Mouse (Mus musculus): ENCODE data around the gene Pald1. TPM values are rescaled to one million over a fixed set of nuclear protein-coding genes. Genes with fewer than 3 reads are reported as not detected.

Gene Pald1
- polyA plus RNA-seq, 1 experiment = 28.6 TPM

GRCm38 (mm10) chr10:61343950-61344349 lies 39.4 kb downstream of the Pald1 start:
- peak; percentile 33 for DNase-seq (ENCODE audit: low read depth)
- TF ChIP-seq CTCF (IDR thresholded peaks at IDR 0.05; ENCODE audit: borderline replicate concordance, extremely low read depth, insufficient read depth, insufficient read length) (peak; percentile 76), POLR2A (IDR thresholded peaks at IDR 0.05; ENCODE audit: borderline replicate concordance, extremely low read depth, insufficient read depth, insufficient read length, poor library complexity, severe bottlenecking) (no peak)

DNA sequence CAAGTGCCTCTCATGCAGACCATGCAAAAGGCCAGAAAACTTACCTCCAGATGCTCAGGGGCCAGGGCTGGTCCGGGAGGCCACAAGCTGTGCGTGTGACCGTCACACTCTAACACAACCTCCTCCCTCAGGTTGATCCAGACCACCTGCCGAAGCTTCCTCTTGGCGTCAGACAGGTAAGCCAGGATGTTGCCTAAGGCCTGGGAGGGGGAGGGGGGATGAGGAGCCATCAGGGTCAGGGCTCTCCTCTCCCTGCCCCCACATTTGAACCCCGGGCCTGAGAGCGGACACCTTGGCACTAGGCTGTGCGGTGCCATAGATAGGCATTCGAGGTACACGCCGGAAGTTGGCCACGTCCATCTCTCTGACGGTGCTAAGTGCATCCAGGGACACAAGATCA lies 40.6 kb downstream of the Pald1 start:
- TF ChIP-seq CTCF (IDR thresholded peaks at IDR 0.05; ENCODE audit: borderline replicate concordance, extremely low read depth, insufficient read depth, insufficient read length) (no peak), POLR2A (IDR thresholded peaks at IDR 0.05; ENCODE audit: borderline replicate concordance, extremely low read depth, insufficient read depth, insufficient read length, poor library complexity, severe bottlenecking) (no peak)
- no peak for DNase-seq (ENCODE audit: low read depth)

- no peak for TF ChIP-seq POLR2A (IDR thresholded peaks at IDR 0.05; ENCODE audit: borderline replicate concordance, extremely low read depth, insufficient read depth, insufficient read length, poor library complexity, severe bottlenecking)
- peak; percentile 96 for TF ChIP-seq CTCF (IDR thresholded peaks at IDR 0.05; ENCODE audit: borderline replicate concordance, extremely low read depth, insufficient read depth, insufficient read length)
- DNase-seq (ENCODE audit: low read depth) = peak; percentile 80
These were observed 41.8 kb downstream of the Pald1 start for GRCm38 (mm10) chr10:61341557-61341956.

- TF ChIP-seq CTCF (IDR thresholded peaks at IDR 0.05; ENCODE audit: borderline replicate concordance, extremely low read depth, insufficient read depth, insufficient read length) (no peak), POLR2A (IDR thresholded peaks at IDR 0.05; ENCODE audit: borderline replicate concordance, extremely low read depth, insufficient read depth, insufficient read length, poor library complexity, severe bottlenecking) (no peak)
- DNase-seq (ENCODE audit: low read depth) = no peak
These were observed 42.3 kb downstream of the Pald1 start for GRCm38 (mm10) chr10:61341045-61341444.

- TF ChIP-seq POLR2A (IDR thresholded peaks at IDR 0.05; ENCODE audit: borderline replicate concordance, extremely low read depth, insufficient read depth, insufficient read length, poor library complexity, severe bottlenecking) = no peak
- TF ChIP-seq CTCF (IDR thresholded peaks at IDR 0.05; ENCODE audit: borderline replicate concordance, extremely low read depth, insufficient read depth, insufficient read length) = no peak
- DNase-seq (ENCODE audit: low read depth) = no peak
These were observed 43.1 kb downstream of the Pald1 start for GRCm38 (mm10) chr10:61340247-61340646.

- DNase-seq (ENCODE audit: low read depth) = no peak
- no peak for TF ChIP-seq CTCF (IDR thresholded peaks at IDR 0.05; ENCODE audit: borderline replicate concordance, extremely low read depth, insufficient read depth, insufficient read length)
- TF ChIP-seq POLR2A (IDR thresholded peaks at IDR 0.05; ENCODE audit: borderline replicate concordance, extremely low read depth, insufficient read depth, insufficient read length, poor library complexity, severe bottlenecking) = no peak
These were observed 44.1 kb downstream of the Pald1 start for GRCm38 (mm10) chr10:61339216-61339615.

DNA sequence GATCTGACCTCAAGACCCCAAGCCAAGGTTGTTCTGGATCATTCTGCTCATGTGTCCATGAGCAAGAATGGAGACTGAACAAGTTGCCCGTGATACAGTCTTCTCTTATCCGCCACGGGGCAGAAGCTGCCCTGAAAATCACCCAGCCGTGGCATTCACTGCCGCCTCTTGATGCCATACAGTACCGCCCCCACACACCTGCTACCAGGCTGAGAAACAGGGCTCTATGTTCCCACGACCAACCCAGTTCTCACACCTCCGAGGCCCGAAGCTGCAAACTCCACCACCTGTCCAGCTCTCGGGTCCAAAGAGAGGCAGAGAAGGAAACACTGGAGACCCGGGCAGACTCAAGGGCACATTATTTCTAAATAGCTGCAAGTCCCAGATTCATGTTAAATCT lies 45.7 kb downstream of the Pald1 start:
- no peak for DNase-seq (ENCODE audit: low read depth)
- no peak for TF ChIP-seq POLR2A (IDR thresholded peaks at IDR 0.05; ENCODE audit: borderline replicate concordance, extremely low read depth, insufficient read depth, insufficient read length, poor library complexity, severe bottlenecking)
- no peak for TF ChIP-seq CTCF (IDR thresholded peaks at IDR 0.05; ENCODE audit: borderline replicate concordance, extremely low read depth, insufficient read depth, insufficient read length)

DNA sequence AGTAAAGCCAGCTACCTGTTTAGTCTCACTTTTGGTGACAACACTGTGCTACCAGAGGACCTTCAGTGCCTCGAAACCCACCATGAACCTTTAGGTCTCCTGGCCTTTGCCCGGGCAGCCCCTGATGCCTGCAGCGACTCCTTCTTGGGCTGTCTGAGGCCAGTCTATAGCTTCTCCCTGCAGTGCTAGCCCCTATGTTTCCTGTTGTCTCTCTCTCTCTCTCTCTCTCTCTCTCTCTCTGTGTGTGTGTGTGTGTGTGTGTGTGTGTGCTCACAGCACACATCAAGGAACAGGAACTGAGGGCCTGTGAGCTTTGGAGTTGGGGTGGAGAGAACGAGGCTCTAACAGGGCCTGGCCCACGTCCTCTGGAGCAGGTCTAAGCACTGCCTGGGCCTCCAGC lies 46.7 kb downstream of the Pald1 start:
- DNase-seq (ENCODE audit: low read depth) = no peak
- no peak for TF ChIP-seq POLR2A (IDR thresholded peaks at IDR 0.05; ENCODE audit: borderline replicate concordance, extremely low read depth, insufficient read depth, insufficient read length, poor library complexity, severe bottlenecking)
- TF ChIP-seq CTCF (IDR thresholded peaks at IDR 0.05; ENCODE audit: borderline replicate concordance, extremely low read depth, insufficient read depth, insufficient read length) = no peak

DNA sequence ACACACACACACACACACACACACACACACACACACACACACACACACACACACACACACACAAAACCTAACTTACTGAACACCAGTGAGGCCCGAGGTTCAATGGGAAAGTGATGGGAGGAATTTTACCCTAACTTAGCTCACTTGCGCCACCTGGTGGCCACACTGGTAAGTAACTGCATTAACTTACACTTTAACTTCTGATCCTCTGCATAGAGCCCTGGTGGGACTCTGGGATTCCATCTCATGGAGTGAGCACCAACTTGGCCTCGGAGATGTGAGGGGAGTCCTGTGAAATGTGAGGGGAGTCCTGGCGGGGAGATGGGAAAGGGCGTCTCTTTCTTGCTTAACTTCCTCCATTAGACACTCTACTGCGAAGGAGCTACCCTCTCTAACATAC lies 47.2 kb downstream of the Pald1 start:
- TF ChIP-seq POLR2A (IDR thresholded peaks at IDR 0.05; ENCODE audit: borderline replicate concordance, extremely low read depth, insufficient read depth, insufficient read length, poor library complexity, severe bottlenecking) (no peak), CTCF (IDR thresholded peaks at IDR 0.05; ENCODE audit: borderline replicate concordance, extremely low read depth, insufficient read depth, insufficient read length) (peak; percentile 73; the same call in 1 of the 2 replicates)
- DNase-seq (ENCODE audit: low read depth) = peak; percentile 92

GRCm38 (mm10) chr10:61334545-61334944 lies 48.8 kb downstream of the Pald1 start:
- TF ChIP-seq CTCF (IDR thresholded peaks at IDR 0.05; ENCODE audit: borderline replicate concordance, extremely low read depth, insufficient read depth, insufficient read length) (no peak), POLR2A (IDR thresholded peaks at IDR 0.05; ENCODE audit: borderline replicate concordance, extremely low read depth, insufficient read depth, insufficient read length, poor library complexity, severe bottlenecking) (no peak)
- no peak for DNase-seq (ENCODE audit: low read depth)

DNA sequence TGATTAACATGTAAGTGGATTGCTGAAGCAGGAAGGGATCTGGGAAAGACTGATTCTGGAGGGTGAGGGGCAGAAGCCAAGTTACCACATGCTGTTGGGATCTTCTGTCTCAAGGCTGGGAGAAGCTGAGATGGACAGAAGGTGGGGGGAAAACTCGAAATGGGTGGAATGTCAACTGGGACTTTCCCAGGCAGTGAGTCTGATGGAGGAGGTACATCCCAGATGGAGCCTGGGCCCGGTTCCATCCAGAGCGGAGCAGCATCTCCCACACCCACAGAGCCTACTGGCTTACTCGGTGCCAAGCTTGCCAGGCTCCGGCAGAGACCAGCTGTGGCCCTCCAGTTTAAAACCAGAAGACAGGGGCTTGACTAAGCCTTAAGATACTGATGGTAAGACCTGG lies 52.3 kb downstream of the Pald1 start:
- DNase-seq (ENCODE audit: low read depth) = peak; percentile 81
- TF ChIP-seq CTCF (IDR thresholded peaks at IDR 0.05; ENCODE audit: borderline replicate concordance, extremely low read depth, insufficient read depth, insufficient read length) (no peak), POLR2A (IDR thresholded peaks at IDR 0.05; ENCODE audit: borderline replicate concordance, extremely low read depth, insufficient read depth, insufficient read length, poor library complexity, severe bottlenecking) (no peak)

DNA sequence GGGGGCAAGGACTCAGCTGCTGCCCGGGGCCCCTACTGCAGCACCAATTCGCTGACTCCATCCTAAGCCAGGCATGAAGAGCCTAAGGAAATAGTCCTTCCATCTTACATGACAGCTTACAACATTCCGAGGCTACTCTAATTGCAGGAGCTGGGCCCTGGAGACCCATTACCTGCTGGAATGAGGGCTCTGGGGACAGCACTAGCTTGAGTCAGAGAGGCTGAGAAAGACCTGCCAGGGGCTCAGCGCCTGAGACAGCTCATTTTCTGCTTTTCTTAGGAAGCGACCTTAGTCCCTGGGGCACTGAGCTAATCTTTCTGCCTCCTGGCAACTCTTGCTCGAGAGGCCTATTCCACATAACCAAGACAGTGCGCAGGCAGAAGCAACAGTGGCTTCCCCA lies 54.4 kb downstream of the Pald1 start:
- peak; percentile 54 for DNase-seq (ENCODE audit: low read depth)
- TF ChIP-seq CTCF (IDR thresholded peaks at IDR 0.05; ENCODE audit: borderline replicate concordance, extremely low read depth, insufficient read depth, insufficient read length) = no peak
- no peak for TF ChIP-seq POLR2A (IDR thresholded peaks at IDR 0.05; ENCODE audit: borderline replicate concordance, extremely low read depth, insufficient read depth, insufficient read length, poor library complexity, severe bottlenecking)

All from brain, embryonic 14.5 days (tissue).